Mouse (Mus musculus) forebrain, embryonic 11.5 days (tissue): ENCODE data around the gene Irf2bpl. TPM values are rescaled to one million over a fixed set of nuclear protein-coding genes. Genes with fewer than 3 reads are reported as not detected.

Source experiments
- ATAC-seq: fragments of 200-750 bp; cut with Nextera tagmentation; replicated peaks from 2 replicates; pipeline ENCODE4 v1.8.0; 2017; ENCODE audit warnings: moderate TSS enrichment; ENCODE audit not compliant: low FRiP score
- DNase-seq: peaks from one replicate; pipeline ENCODE4 v3.0.0-alpha.2; 2017; ENCODE audit warnings: low spot score
- H3K27ac ChIP-seq: fragments of 300-500 bp; sonication (generic); 2 replicates; pipeline ENCODE4 v1.5.1; 2014; ENCODE audit warnings: low read depth, low read length
- H3K27me3 ChIP-seq: fragments of 300-500 bp; sonication (generic); 2 replicates; pipeline ENCODE4 v1.6.1; 2014; ENCODE audit warnings: mild to moderate bottlenecking, low read length, mixed read lengths; ENCODE audit not compliant: control insufficient read depth, insufficient read depth
- H3K36me3 ChIP-seq: fragments of 300-500 bp; sonication (generic); 2 replicates; pipeline ENCODE4 v1.6.1; 2014; ENCODE audit warnings: mild to moderate bottlenecking, low read length, moderate library complexity, mixed read lengths; ENCODE audit not compliant: control insufficient read depth, insufficient read depth
- H3K4me1 ChIP-seq: fragments of 300-500 bp; sonication (generic); replicated peaks from 2 replicates; pipeline ENCODE4 v1.6.1; 2014; ENCODE audit warnings: low read length, mixed read lengths; ENCODE audit not compliant: control insufficient read depth, insufficient read depth
- H3K4me2 ChIP-seq: fragments of 300-500 bp; sonication (generic); 2 replicates; pipeline ENCODE4 v1.6.1; 2014; ENCODE audit warnings: low read depth, mild to moderate bottlenecking, low read length, moderate library complexity, mixed read lengths; ENCODE audit not compliant: severe bottlenecking
- H3K4me3 ChIP-seq: fragments of 300-500 bp; sonication (generic); 2 replicates; pipeline ENCODE4 v1.5.1; 2014; ENCODE audit warnings: low read depth, low read length
- H3K9ac ChIP-seq: fragments of 300-500 bp; sonication (generic); 2 replicates; pipeline ENCODE4 v1.6.1; 2014; ENCODE audit warnings: low read length
- H3K9me3 ChIP-seq: fragments of 300-500 bp; sonication (generic); 2 replicates; pipeline ENCODE4 v1.6.1; 2016; ENCODE audit warnings: low read length, mixed read lengths; ENCODE audit not compliant: control insufficient read depth
- WGBS: fragments of 180-500 bp; shearing (Covaris S2); extraction: QIAGEN DNeasy Blood & Tissue Kit; methylation state at CpG from one replicate; pipeline ENCODE4 v1.1.7; 2014; 5-methylcytosine and 5-hydroxymethylcytosine counted together
- polyA plus RNA-seq: library from polyadenylated mRNA; unstranded; fragments of >200 nt; fragmentation: Nextera tagmentation; extraction: Ambion mirVana; gene quantifications from 2 replicates; pipeline ENCODE4 v1.2.1, GENCODE M21; 2014

Gene Irf2bpl
- polyA plus RNA-seq, 1 experiment from 2014 or later: 40.3 TPM

- 12% methylated on average over 4 of the region's 4 CpGs for WGBS
- no peaks in the 10 kb centered on the region for H3K9me3 ChIP-seq
- no peak overlapping the region for H3K27ac ChIP-seq
- DNase-seq: peak; percentile 54
- H3K4me1 ChIP-seq: peaks cover 2% of the 10 kb centered on the region
- no peak for ATAC-seq
- H3K4me3 ChIP-seq: no peak overlapping the region
- no peak overlapping the region for H3K9ac ChIP-seq
- no peaks in the 10 kb centered on the region for H3K36me3 ChIP-seq
- H3K27me3 ChIP-seq: no peaks in the 10 kb centered on the region
- no peak overlapping the region for H3K4me2 ChIP-seq
These were observed 20.6 kb upstream of the Irf2bpl start for GRCm38 (mm10) chr12:86905203-86905602.

- ATAC-seq (no peak), DNase-seq (peak; percentile 36)
- H3K4me2 ChIP-seq: no peak overlapping the region
- H3K4me1 ChIP-seq: peaks cover 3% of the 10 kb centered on the region; the same call in 1 of the 2 replicates
- H3K9me3 ChIP-seq: no peaks in the 10 kb centered on the region
- no peak overlapping the region for H3K27ac ChIP-seq
- H3K27me3 ChIP-seq: no peaks in the 10 kb centered on the region
- no peak overlapping the region for H3K9ac ChIP-seq
- WGBS: 87% methylated on average over 11 of the region's 11 CpGs
- no peaks in the 10 kb centered on the region for H3K36me3 ChIP-seq
- no peak overlapping the region for H3K4me3 ChIP-seq
These were observed 19.5 kb upstream of the Irf2bpl start for GRCm38 (mm10) chr12:86903828-86904806.

DNA sequence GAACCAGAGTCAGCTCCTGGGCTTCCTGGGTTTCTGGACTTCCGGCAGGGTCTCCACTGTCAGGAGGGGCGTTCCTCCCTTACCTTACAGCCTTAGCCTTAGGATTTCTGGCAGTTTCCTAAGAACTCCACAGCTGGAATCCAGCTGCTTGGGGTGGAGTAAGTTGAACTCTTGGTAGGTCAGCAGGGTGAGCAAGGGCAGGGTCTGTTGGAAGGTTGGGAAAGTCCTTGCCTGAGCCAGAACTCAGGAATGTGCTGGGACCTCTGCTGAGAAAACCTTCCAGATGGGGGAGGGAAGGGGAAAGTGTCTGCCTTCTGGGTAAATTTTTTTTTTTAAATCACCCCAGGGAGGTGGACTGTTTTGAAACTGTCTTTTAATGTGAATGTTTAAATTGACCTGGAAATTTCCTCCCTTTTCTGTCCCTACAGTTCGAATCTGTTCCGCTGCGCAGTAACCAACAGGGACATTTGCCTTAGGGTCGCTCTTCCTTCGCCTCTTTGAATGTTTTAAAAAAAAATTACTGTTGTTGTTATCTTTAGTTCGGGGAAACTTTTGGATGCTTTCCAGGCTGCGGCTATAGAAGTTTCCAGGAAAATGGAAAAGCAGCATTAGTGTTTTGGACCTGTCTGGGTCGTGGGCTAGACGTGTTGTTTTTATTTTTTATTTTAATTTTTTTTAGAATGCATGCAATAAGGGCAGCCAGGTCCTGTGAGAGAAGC lies 15.0 kb upstream of the Irf2bpl start:
- Histone ChIP-seq H3K4me1 (peaks cover 37% of the 10 kb centered on the region; the same call in 1 of the 2 replicates), H3K27me3 (no peaks in the 10 kb centered on the region), H3K9ac (no peak overlapping the region), H3K9me3 (no peaks in the 10 kb centered on the region), H3K36me3 (no peaks in the 10 kb centered on the region), H3K4me2 (no peak overlapping the region), H3K27ac (no peak overlapping the region), H3K4me3 (no peak overlapping the region)
- WGBS: 76% methylated on average over 11 of the region's 11 CpGs
- DNase-seq: no peak
- no peak for ATAC-seq

DNA sequence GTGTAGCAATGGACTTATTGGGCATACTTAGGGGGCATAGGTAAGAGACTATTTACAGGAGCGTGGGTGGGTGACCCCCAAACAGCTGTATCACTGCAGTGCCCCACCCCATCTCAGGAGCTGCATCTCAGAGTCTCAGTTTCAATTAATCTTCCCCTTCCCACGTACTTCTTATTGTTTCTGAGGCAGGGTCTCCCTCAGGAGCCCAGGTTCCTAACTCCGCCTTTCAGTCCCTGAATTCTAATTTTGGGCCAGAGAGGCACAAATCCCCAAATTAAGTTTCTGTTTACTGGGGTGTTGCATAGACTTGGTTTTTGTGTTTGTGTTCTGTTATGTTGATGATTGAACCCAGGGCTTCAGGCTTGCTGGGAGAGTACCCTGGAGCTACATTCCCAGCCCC lies 13.8 kb upstream of the Irf2bpl start:
- DNase-seq: no peak
- 47% methylated on average over 3 of the region's 3 CpGs for WGBS
- H3K9ac ChIP-seq: peak overlapping the region; percentile 3; the same call in 1 of the 2 replicates

GRCm38 (mm10) chr12:86897769-86898273 lies 13.2 kb upstream of the Irf2bpl start:
- Histone ChIP-seq H3K4me2 (no peak overlapping the region), H3K27me3 (no peaks in the 10 kb centered on the region), H3K9me3 (no peaks in the 10 kb centered on the region), H3K36me3 (no peaks in the 10 kb centered on the region), H3K9ac (peak overlapping the region; percentile 3; the same call in 1 of the 2 replicates), H3K4me3 (no peak overlapping the region), H3K4me1 (peaks cover 50% of the 10 kb centered on the region; the same call in 1 of the 2 replicates), H3K27ac (peak overlapping the region; percentile 44)
- ATAC-seq (no peak), DNase-seq (no peak)
- 38% methylated on average over 7 of the region's 7 CpGs for WGBS

More for the DNA sequence above, 13.8 kb upstream of the Irf2bpl start:
- no peaks in the 10 kb centered on the region for H3K9me3 ChIP-seq
- peaks cover 43% of the 10 kb centered on the region; the same call in 1 of the 2 replicates for H3K4me1 ChIP-seq
- H3K27ac ChIP-seq: no peak overlapping the region
- no peaks in the 10 kb centered on the region for H3K27me3 ChIP-seq
- no peaks in the 10 kb centered on the region for H3K36me3 ChIP-seq
- ATAC-seq: no peak
- H3K4me3 ChIP-seq: no peak overlapping the region
- no peak overlapping the region for H3K4me2 ChIP-seq

DNA sequence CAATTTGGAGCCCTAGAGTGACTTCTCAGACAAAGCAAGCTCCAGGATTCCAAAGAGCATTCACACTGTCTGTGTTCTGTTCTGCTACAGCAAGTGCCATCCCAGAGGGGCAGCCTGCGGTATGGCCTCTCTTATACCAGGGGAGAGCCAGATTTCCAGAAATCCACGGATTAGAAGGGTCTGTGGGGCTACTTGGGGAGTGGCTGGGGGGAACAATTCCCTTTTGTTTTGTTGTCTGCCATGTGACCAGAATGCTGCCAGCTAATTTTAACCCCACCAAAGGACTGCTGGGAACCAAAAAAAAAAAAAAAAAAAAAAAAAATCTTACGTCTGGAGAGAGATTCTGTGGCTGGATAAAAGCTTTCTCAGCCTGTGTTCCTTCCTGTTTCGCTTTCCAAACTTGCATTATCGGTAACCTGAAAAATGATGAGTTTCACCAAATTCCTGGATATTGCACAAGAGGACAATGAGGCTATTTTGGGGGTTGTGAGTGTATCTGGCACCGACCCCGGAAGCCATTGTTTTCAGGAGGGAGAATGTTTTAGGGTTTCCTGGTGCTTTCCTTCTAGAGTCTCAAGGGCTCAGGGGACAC lies 12.4 kb upstream of the Irf2bpl start:
- Histone ChIP-seq H3K9ac (peak overlapping the region; percentile 31), H3K36me3 (no peaks in the 10 kb centered on the region), H3K9me3 (no peaks in the 10 kb centered on the region), H3K27me3 (no peaks in the 10 kb centered on the region), H3K4me1 (peaks cover 56% of the 10 kb centered on the region), H3K27ac (peak overlapping the region; percentile 99), H3K4me3 (no peak overlapping the region), H3K4me2 (peak overlapping the region; percentile 26)
- DNase-seq: no peak
- 23% methylated on average over 7 of the region's 7 CpGs for WGBS
- no peak for ATAC-seq

- Histone ChIP-seq H3K4me1 (peaks cover 61% of the 10 kb centered on the region), H3K4me3 (no peak overlapping the region), H3K9me3 (no peaks in the 10 kb centered on the region), H3K36me3 (no peaks in the 10 kb centered on the region), H3K27me3 (no peaks in the 10 kb centered on the region), H3K4me2 (peak overlapping the region; percentile 2; the same call in 1 of the 2 replicates), H3K9ac (peak overlapping the region; percentile 31; the same call in 1 of the 2 replicates), H3K27ac (peak overlapping the region; percentile 99)
- ATAC-seq: no peak
- DNase-seq: no peak
- WGBS: 19% methylated on average over 7 of the region's 7 CpGs
These were observed 11.9 kb upstream of the Irf2bpl start for GRCm38 (mm10) chr12:86896441-86896890.
